Mouse (Mus musculus): Measurements from ENCODE around the gene Psmc3.

The Psmc3 gene

GRCm38 (mm10) chr2:91042651-91043398, 11.0 kb upstream of the Psmc3 start:
- CTCF ChIA-PET = interaction anchor here (0.5 to 2.3 kb wide), 16 partner anchors 10 to 177 kb away, joined by 3 to 13 read pairs (median 4); partner anchors contain the start of gene Slc39a13 (in 1 of the 4)
- POLR2A ChIA-PET = interaction anchor here (0.6 to 31.6 kb wide), 46 partner anchors 9 to 795 kb away, joined by 3 to 649 read pairs (median 4); partner anchors contain the start of genes Psmc3 (in 3 of the 4), Rapsn (in 3 of the 4), Ddb2 (in 2 of the 4) and Slc39a13 (in 2 of the 4)

DNA sequence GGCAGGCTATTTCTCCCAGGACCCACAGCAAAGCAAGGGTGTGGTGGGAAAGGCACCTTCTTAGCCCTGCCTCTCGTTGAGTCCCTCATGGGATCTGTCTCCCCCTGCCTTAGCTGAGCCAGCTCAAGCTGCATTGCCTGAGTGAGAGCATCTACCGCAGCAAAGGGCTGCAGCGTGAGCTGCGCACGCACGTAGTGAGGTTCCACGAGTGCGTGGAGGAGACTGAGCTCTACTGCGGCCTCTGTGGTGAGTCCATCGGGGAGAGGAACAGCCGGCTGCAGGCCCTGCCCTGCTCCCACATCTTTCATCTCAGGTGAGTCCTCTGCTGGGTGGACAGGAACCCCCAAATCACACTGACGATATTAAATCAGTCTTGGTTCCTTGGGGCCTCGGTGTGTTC, 9.1 kb upstream of the Psmc3 start:
- ChIA-PET CTCF (interaction anchor here in 3 of 4 experiments (0.8 to 1.9 kb wide), 5 partner anchors 16 to 26 kb away, joined by 3 to 14 read pairs (median 4); no protein-coding TSS in a partner anchor), POLR2A (interaction anchor here (0.7 to 31.6 kb wide), 28 partner anchors 8 to 964 kb away, joined by 3 to 649 read pairs (median 4); partner anchors contain the start of genes Rapsn (in 3 of the 4), Ddb2 (in 2 of the 4), Psmc3 (in 2 of the 4) and Fnbp4 (in 1 of the 4))

DNA sequence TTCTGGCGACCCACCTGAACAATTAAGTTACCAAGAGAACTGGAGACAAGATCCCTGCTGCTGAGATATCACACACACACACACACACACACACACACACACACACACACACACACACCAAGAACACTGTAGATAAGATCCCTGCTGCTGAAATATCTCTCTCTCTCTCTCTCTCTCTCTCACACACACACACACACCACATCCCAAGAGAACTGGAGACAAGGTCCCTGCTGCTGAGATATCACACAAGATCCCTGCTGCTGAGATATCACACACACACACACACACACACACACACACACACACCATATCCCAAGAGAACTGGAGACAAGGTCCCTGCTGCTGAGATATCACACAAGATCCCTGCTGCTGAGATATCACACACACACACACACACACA, 8.0 kb upstream of the Psmc3 start:
- ChIA-PET POLR2A (interaction anchor here in 3 of 4 experiments (1.0 to 31.6 kb wide), 15 partner anchors 8 to 962 kb away, joined by 3 to 649 read pairs (median 9); partner anchors contain the start of genes Rapsn (in 3 of the 3), Psmc3 (in 2 of the 3), Slc39a13 (in 2 of the 3) and Arfgap2 (in 1 of the 3)), CTCF (interaction anchor here in 2 of 4 experiments (0.7 to 1.9 kb wide), 2 partner anchors 15 to 1271 kb away, joined by 3 to 14 read pairs; no protein-coding TSS in a partner anchor)

- ChIA-PET CTCF (interaction anchor here in 3 of 4 experiments (1.0 to 1.3 kb wide), 4 partner anchors 14 to 68 kb away, joined by 3 to 7 read pairs (median 4); no protein-coding TSS in a partner anchor), POLR2A (interaction anchor here in 2 of 4 experiments (0.9 to 31.6 kb wide), 9 partner anchors 9 to 65 kb away, joined by 3 to 649 read pairs (median 15); partner anchors contain the start of genes Slc39a13 (in 2 of the 2), Psmc3 (in 1 of the 2) and Rapsn (in 1 of the 2))
These were observed 6.5 kb upstream of the Psmc3 start for GRCm38 (mm10) chr2:91047359-91047758.

DNA sequence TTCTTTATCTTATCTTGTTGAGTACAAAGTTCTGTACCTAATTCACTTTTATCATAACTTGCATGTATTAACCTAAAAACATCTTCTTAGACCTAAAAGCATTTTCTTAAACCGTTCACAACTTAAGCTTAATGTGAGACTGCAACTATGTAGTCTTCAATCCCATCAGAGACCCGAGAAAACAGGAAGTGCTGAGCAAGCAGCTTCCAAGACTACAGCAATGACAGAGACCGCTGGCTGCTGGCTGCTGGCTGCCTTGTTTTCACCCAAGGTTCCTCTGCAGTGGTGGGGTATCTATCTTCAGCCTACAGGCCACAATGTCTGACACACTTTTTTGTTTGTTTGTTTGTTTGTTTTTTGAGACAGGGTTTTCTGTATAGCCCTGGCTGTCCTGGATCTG, 1.9 kb upstream of the Psmc3 start:
- CTCF ChIA-PET = no interaction called here
- POLR2A ChIA-PET = interaction anchor here in 2 of 4 experiments (1.4 to 31.6 kb wide), 3 partner anchors 9 to 19 kb away, joined by 3 to 649 read pairs (median 649); partner anchors contain the start of genes Psmc3 (in 1 of the 2), Rapsn (in 1 of the 2) and Slc39a13 (in 1 of the 2)

- POLR2A ChIA-PET = interaction anchor here (0.5 to 31.6 kb wide), 8 partner anchors 8 to 194 kb away, joined by 3 to 649 read pairs (median 8); partner anchors contain the start of genes Rapsn (in 2 of the 4), Psmc3 (in 1 of the 4) and Slc39a13 (in 1 of the 4)
- CTCF ChIA-PET = no interaction called here
These were observed 1.1 kb upstream of the Psmc3 start for GRCm38 (mm10) chr2:91052752-91053151.

GRCm38 (mm10) chr2:91053181-91053933, 452 bp upstream of the Psmc3 start:
- POLR2A ChIA-PET = interaction anchor here in 3 of 4 experiments (0.5 to 31.6 kb wide), 13 partner anchors 7 to 347 kb away, joined by 3 to 649 read pairs (median 7); partner anchors contain the start of genes Rapsn (in 2 of the 3), Slc39a13 (in 2 of the 3) and Psmc3 (in 1 of the 3)
- CTCF ChIA-PET = interaction anchor here in 3 of 4 experiments (0.6 to 1.7 kb wide), 5 partner anchors 10 to 726 kb away, joined by 3 to 7 read pairs (median 3); no protein-coding TSS in a partner anchor

- ChIA-PET CTCF (no interaction called here), POLR2A (interaction anchor here in 3 of 4 experiments (0.6 to 21.4 kb wide), 10 partner anchors 7 to 146 kb away, joined by 3 to 649 read pairs (median 3); partner anchors contain the start of genes Slc39a13 (in 2 of the 3), Acp2 (in 1 of the 3), Nr1h3 (in 1 of the 3) and Psmc3 (in 1 of the 3))
These were observed 4.6 kb downstream of the Psmc3 start for GRCm38 (mm10) chr2:91058435-91058834.

DNA sequence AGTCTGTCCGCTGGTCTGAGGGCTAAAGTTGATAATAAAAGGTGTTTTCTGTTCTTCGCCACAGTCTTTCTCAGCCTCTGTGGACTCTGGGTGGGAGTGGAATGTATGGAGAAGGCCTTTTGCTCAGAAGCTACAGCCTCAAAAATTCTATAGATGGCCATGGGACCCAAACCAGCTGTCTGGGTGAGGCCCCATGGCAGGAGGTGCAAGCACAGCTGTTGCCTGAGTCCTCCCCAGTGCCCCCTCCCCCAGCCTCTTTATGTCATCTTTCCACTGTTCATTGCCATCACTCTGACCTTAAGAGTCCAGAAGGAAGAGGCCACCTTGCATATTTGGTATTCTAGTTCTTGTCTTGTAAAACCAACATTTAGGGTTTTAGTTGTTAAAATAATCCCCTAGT, 5.6 kb downstream of the Psmc3 start:
- ChIA-PET CTCF (interaction anchor here in 3 of 4 experiments (0.7 to 3.0 kb wide), 4 partner anchors 26 to 84 kb away, joined by 3 to 15 read pairs (median 5); no protein-coding TSS in a partner anchor), POLR2A (interaction anchor here (0.8 to 21.4 kb wide), 15 partner anchors 10 to 144 kb away, joined by 3 to 649 read pairs (median 10); partner anchors contain the start of genes Rapsn (in 2 of the 4), Slc39a13 (in 2 of the 4), Acp2 (in 1 of the 4) and Nr1h3 (in 1 of the 4))

DNA sequence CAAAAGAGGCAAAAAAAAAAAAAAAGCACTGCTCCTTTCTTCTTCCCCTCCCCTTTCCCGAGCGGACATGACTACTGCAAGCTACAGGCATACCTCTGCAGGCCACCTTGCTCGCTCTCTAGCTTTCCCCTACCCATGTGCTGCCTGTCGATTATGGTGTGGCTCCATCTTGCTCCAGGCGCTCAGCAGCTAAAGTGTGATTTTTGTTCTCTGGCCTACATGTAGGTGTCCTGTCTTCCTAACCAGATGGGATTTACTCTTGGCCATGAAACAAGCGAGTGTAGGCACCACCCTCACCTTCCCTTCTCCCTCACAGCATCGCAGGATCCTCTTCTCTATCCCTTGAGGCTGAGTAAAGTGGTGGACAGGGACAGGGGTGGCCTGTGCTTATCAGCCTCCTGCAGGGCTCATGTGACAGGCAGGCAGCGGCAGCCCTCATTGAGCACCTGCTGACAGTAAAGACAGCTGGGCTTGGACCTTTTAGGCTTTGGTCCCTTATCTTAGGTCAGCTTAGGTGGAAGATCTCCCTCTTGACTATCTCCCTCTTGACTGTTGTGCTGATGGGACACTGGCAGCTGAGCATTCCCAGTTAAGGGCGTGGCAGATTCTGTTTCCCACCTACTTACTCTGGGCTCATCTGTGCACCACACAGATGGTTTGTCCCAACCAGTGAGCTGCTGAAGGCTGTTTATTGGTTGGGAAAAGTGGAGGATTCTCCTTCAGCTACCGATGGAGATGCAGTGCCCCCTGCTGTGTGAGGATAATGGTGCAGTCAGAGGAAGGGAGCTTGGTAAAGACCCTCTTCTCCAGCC, 6.9 kb downstream of the Psmc3 start:
- POLR2A ChIA-PET = interaction anchor here (0.5 to 21.4 kb wide), 60 partner anchors 8 to 589 kb away, joined by 3 to 649 read pairs (median 4); partner anchors contain the start of genes Slc39a13 (in 4 of the 4), Rapsn (in 3 of the 4), Ddb2 (in 2 of the 4) and Acp2 (in 1 of the 4)
- CTCF ChIA-PET = interaction anchor here (0.5 to 3.0 kb wide), 48 partner anchors 9 to 999 kb away, joined by 3 to 31 read pairs (median 4); partner anchors contain the start of genes Slc39a13 (in 4 of the 4), Rapsn (in 2 of the 4), Arfgap2 (in 1 of the 4) and Arhgap1 (in 1 of the 4)

GRCm38 (mm10) chr2:91061849-91062481, 8.2 kb downstream of the Psmc3 start:
- ChIA-PET POLR2A (interaction anchor here (0.7 to 21.4 kb wide), 21 partner anchors 8 to 588 kb away, joined by 3 to 649 read pairs (median 5); partner anchors contain the start of genes Slc39a13 (in 4 of the 4), Rapsn (in 2 of the 4) and Psmc3 (in 1 of the 4)), CTCF (interaction anchor here in 3 of 4 experiments (1.2 to 3.0 kb wide), 10 partner anchors 8 to 196 kb away, joined by 3 to 31 read pairs (median 7); partner anchors contain the start of gene Slc39a13 (in 3 of the 3))

- ChIA-PET CTCF (interaction anchor here in 1 of 4 experiments (1.2 kb wide), 1 partner anchor 9 kb away, joined by 5 read pairs; the partner anchor contains the start of gene Psmc3), POLR2A (interaction anchor here in 2 of 4 experiments (1.6 to 21.4 kb wide), 9 partner anchors 7 to 48 kb away, joined by 5 to 649 read pairs (median 33); partner anchors contain the start of genes Psmc3 (in 2 of the 2), Slc39a13 (in 2 of the 2) and Rapsn (in 1 of the 2))
These were observed 9.2 kb downstream of the Psmc3 start for GRCm38 (mm10) chr2:91062779-91063606.

DNA sequence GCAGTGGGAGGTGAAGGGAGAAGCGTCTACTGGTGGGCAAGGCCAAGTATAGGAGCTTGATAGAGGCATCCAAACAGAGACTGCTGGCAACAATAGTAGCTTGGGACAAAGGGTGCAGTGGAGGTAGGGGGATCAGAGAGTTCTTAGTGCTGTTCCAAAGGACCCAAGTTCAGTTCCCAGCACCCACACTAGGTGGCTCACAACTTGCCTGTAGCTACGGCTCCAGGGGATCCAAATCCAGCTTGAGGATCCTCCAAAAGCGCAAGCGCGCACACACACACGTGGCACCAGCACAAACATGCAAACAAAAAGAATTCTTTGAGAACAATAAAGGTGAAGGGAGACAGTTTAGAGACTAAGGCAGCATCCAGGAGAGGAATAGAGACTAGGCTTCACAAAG, 10.4 kb downstream of the Psmc3 start:
- POLR2A ChIA-PET = interaction anchor here in 3 of 4 experiments (0.6 to 21.4 kb wide), 18 partner anchors 10 to 174 kb away, joined by 3 to 649 read pairs (median 5); partner anchors contain the start of genes Psmc3 (in 3 of the 3), Acp2 (in 1 of the 3), Nr1h3 (in 1 of the 3) and Rapsn (in 1 of the 3)
- CTCF ChIA-PET = interaction anchor here in 3 of 4 experiments (0.5 to 2.1 kb wide), 17 partner anchors 9 to 462 kb away, joined by 3 to 7 read pairs (median 4); partner anchors contain the start of genes Psmc3 (in 2 of the 3), Rapsn (in 2 of the 3), Ckap5 (in 1 of the 3) and Spi1 (in 1 of the 3)

- ChIA-PET POLR2A (interaction anchor here in 3 of 4 experiments (0.7 to 21.4 kb wide), 23 partner anchors 8 to 179 kb away, joined by 3 to 649 read pairs (median 3); partner anchors contain the start of genes Psmc3 (in 2 of the 3), Ddb2 (in 1 of the 3), Kbtbd4 (in 1 of the 3) and Ndufs3 (in 1 of the 3)), CTCF (interaction anchor here (0.5 to 2.1 kb wide), 32 partner anchors 9 to 386 kb away, joined by 3 to 8 read pairs (median 4); partner anchors contain the start of genes Rapsn (in 2 of the 4), Mybpc3 (in 1 of the 4) and Psmc3 (in 1 of the 4))
These were observed 11.7 kb downstream of the Psmc3 start for GRCm38 (mm10) chr2:91065544-91065943.
